Mouse (Mus musculus): Measurements from ENCODE around the gene Mroh2b. TPM values are rescaled to one million over a fixed set of nuclear protein-coding genes. Genes with fewer than 3 reads are reported as not detected.

Mroh2b gene
- total RNA-seq (2021): not detected

DNA sequence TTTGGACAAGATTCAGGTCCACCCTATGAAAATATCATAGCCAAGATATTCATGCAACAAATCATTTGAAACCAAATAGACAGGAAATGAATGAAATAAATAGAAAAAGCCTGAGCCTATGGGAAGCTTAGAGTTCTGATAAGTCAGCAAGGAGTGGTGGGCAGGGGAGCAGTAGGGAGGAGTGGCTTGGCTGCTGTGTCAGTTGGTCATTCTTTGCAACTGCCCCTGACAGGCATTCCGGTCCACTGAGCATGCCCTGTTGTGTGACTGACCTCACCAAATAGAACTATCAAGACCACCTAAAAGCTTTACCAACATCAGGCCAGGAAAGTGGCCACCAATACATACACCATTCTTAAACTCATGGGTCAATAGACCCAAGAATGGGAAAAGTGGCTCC, at the start of gene Mroh2b:
Gene Mroh2b, plus strand, starts transcription at position 301 of the 400 bp plus-strand sequence.
- no peak for DNase-seq
- intact Hi-C loops (cut with DNase I): no loop called here

DNA sequence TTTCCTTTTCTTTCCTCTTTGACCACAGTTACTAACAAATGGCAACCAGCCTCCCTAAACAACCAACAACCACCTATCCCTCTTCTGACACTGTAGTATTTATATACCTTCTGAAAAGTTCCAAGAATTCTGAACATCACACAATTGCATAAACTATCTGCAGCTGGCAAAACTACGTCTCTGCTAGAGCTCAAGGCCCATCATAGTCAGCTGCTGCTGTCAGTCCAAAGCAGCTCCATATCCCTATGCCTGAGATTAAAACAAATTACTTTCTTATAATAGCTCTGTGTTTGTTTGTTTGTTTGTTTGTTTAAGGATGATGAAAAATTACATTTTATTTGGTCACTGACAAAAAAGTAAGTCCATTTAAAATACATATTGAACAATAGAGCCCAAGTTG, 48.5 kb upstream of the Mroh2b start:
- intact Hi-C loops (cut with DNase I): no loop called here
- DNase-seq: no peak

DNA sequence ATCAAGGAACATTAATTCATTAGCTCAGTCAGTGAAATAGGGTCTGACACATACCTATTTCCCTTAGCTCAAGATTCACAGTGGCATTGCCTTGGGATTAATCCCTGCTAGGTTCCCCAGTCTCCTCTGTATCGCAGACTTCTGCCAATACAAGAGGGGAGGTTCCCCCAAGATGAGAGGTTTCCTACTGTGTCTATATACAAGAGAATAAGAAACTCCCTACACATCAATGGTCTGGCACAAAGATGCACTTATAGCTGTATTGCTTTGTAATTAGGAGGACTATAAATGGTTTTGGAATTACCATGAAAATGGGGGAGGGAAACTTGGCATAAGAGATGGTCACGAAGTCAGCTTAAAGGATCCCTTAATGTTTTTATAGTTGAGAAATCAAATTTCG, 3.6 kb upstream of the Mroh2b start:
- intact Hi-C loops (cut with DNase I): no loop called here
- DNase-seq: no peak

DNA sequence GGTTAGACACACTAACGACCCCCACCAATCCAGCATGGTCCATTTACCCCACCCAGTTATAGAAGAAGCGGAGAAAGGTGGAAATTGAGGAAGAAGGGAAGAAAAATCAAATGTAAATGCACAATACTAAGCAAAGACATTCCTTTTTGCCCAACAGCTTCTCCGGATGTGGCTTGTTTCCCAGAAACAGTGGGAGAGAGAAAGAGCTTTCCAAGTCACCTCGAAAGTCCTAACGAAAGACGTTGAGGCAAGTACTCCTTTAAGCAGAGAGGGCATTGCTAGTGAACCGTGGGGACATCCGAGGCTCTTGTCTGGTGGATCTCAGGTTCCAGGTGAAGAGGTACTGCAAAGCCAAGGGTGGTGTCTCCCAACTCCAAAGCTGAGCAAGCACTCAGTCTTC, 36.2 kb downstream of the Mroh2b start:
- intact Hi-C loops (cut with DNase I): no loop called here
- DNase-seq: no peak

DNA sequence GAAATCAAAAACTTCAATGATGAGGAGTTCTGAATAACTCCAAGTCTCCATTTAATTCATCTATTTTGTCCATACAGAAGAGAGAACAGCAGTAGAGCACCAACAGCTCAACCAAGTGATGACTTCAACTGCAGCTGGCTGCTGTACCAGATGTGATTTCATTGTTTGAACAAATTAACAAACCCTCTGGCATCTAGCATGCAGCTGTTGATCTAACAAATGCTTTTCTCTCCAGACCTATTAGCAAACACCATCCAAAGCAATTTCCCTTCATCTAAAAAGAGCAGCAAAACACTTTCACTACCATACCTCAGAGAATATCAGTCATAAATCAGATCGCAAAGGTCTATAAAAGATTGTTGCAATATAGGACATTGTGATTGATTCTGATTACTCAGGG, 74.8 kb downstream of the Mroh2b start:
- DNase-seq: peak; percentile 23 to 25
- intact Hi-C loops (cut with DNase I): no loop called here

DNA sequence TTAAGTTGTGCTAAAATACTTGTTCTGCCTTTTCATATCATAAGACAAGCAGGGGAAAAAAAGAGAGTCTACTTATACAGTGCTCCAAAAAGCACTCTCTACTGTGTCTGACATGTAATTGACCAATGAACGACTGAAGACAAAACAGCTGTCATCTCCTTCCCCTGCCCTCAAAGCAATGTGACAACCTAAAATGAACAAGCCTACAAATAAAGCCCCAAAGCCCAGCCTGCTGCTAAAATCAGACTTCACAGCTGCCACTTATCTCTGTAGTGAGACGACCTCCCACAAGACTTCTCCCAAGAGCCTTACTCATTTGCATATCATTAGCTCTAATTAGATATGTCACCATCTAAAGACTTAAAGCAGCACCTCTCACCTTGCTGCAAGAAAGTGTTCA, 104.4 kb downstream of the Mroh2b start:
- DNase-seq: no peak
- intact Hi-C loops (cut with DNase I): no loop called here

DNA sequence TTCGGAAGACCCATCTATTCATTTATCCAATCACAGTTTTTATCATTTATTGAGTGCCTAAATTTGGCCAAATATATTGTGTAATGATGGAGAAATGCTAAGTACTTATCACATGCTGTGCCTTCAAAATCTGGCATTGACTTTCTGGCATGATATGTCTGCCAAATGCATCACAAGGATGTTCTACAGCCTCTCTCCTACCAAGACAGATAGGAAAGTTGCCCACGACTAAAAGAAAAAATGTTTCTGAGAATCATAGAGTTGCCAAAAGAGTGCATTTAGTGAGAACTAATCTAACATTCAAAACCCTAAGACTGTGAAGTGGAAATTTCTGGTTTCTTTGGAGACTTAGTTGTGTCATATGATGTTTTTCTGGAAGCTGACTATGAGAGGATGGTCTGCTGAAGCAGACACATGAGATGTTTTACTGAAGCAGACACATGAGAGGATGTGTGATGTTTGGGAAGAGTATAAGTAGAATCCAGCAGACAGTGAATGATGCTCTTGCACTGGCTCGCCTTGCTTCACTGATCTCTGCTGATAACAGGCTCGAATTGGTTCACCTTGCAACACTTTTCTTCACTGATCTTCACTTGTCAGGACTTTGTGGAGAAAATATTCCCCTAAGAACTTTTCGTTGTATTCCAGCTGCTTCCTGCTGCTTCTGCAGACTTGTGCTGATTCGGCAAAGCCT, 105.1 kb downstream of the Mroh2b start:
- intact Hi-C loops (cut with DNase I): no loop called here
- peak in 1 of 2 experiments; percentile 3 for DNase-seq

DNA sequence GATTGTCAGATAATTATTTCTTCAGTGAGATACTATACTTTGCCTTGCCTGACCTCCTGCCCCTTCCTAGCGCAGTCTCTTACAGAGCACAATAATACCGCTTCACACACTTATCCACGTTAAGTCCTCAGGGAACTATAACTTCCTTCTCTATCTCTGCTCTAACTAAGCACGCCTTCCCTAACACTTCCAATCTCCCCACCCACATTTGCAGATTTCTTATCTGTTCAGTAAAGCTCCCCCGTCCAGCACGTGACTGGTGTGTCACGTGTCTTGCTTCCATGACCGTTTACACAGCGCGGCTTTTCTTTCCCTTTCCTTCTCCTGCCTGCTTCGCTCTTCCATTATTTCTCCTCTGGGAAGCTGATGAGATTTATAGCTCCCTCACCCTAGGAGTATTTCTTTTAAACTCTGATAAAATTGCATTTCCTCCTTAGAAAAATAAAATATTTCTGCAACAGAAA, 111.1 kb downstream of the Mroh2b start:
- no peak for DNase-seq
- intact Hi-C loops (cut with DNase I): no loop called here

Other genes starting within 250 kb of the Mroh2b start
- not detected for gene C6, start 171.6 kb upstream of the Mroh2b start, total RNA-seq (2021)
- gene C7, start 165.0 kb downstream of the Mroh2b start, total RNA-seq (2021): under 1 TPM; 0.19 to 0.27 TPM
- gene Card6, start 209.8 kb downstream of the Mroh2b start, total RNA-seq (2021): 1 to 10 TPM; 5.6 to 6.7 TPM
- gene Rpl37, start 217.9 kb downstream of the Mroh2b start, total RNA-seq (2021): 100 to 1,000 TPM; 233 to 262 TPM
- 10 to 100 TPM; 16.9 to 18.4 TPM for gene Prkaa1, start 245.1 kb downstream of the Mroh2b start, total RNA-seq (2021)

Measured in heart, postnatal 10 days (tissue).